Mouse (Mus musculus): ENCODE measurements at regions not wholly inside any gene's neighbourhood (a gene's known extent, or its start where the extent isn't known, plus 50 kb on each side); places are given as distances from the start of the nearest gene placed in this dataset.

DNA sequence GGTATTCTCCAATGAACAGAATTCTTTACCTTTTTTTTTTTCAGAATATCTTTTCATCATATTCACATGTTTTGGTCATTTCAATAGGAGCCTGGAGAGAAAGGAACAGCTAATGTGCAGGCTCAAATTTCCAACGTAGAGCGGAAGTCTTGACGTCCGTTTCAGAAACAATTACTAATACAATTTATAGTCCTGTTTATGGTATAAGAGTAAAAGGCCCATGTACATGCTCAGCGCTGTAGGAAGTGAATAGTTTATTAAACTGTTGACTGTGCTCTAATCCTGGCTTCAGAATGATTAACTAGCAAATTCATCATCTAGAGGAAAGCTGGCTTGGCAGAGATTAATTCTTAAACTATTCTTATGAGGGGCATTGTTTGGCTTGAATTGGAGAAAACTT is 142.1 kb downstream of the Pik3r1 start:
- no peak for DNase-seq (ENCODE audit: low read depth, low spot score)

DNA sequence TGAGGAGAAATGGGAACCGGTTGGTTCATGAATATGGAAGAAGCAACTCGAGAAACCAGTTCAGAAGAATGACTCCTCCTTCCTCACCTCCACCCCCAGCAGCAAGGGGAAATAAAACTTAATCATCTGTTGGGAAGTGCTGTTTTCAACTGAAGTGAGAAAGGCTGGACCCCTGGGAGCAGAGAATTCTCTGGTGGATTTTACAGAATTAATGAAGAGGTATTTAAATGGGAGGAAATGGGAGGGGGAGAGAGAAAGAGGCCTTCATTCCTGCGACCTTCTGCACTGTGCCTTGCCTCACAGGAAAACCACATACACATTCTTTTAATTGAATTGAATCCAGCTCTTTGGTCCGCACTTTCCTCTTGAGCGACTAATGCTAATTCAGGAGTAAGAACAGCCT is 143.8 kb downstream of the Pik3r1 start:
- no peak for DNase-seq (ENCODE audit: low read depth, low spot score)

DNA sequence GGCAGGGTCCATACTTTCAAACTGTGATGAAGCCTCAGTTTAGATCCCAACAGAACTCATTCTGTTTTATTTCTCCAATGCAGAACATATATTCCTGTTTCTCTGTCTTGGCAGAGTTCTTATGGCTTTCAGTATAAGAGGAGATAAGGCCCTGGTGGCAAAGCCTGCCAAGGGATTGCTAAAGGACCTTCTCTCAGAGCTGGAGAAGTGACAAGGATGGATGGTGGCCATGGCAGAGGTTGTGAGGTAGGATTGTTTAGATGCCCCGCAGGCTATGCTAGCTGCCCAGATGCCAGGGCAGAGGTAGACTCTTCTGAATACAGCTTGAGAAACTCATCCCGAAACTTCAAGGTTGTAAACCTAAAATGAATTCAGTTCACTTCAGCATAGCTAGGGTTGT is 145.4 kb downstream of the Pik3r1 start:
- no peak for DNase-seq (ENCODE audit: low read depth, low spot score)

DNA sequence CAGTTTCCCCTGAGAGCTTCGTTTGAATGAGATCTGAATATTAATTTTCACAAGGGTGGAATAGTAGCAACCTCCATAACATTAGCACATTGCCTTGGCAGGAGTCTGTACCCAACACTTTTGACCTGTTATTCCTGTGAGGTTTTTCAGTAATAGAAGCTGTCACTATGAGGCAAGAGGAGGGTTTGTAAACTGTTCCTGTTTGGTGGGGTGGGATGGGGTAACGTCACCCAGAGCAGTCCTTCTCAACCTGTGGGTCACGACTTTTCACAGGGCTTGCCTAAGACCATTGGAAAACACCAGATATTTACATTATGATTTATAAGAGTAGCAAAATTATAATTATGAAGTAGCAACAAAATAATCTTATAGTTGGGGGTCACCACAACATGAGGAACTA is 147.4 kb downstream of the Pik3r1 start:
- DNase-seq (ENCODE audit: low read depth, low spot score) = no peak

DNA sequence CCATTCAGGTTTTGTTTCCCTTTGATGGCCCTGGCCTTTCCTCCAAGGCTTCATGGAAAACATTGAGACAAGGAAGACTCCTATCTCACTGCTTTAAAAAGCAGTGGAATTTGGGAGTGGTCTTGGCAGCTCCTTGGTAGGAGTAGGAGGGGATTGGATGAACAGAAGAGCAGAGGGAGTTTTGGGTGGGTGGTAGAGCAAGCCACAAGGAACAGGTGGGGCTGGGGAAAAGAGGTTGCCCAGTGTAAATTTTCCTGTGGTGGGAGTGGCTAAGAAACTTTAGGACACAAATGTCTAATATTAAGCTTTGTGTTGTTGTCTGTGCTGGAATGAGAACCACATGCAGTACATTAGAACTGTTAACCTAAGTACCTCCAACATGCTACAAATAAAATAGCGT is 148.9 kb downstream of the Pik3r1 start:
- no peak for DNase-seq (ENCODE audit: low read depth, low spot score)

DNA sequence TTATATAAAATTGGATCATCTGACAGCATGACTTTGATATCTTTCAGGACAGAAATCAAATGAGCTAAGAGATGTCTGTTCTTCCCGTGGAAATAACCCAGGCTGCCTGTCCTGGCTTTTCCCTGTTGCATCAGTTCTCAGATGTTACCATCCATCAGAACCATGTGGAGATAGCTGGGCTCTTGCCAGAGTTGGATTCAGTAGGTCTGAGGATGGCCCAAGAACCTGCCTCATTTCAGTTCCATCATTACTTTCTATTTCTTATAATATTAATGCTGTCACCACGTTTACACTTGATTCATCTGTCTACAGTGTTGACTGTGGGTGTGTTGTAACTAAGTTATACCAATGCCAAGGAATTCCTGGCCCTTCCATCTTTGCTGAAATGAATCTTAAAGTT is 155.2 kb downstream of the Pik3r1 start:
- DNase-seq (ENCODE audit: low read depth, low spot score) = no peak

DNA sequence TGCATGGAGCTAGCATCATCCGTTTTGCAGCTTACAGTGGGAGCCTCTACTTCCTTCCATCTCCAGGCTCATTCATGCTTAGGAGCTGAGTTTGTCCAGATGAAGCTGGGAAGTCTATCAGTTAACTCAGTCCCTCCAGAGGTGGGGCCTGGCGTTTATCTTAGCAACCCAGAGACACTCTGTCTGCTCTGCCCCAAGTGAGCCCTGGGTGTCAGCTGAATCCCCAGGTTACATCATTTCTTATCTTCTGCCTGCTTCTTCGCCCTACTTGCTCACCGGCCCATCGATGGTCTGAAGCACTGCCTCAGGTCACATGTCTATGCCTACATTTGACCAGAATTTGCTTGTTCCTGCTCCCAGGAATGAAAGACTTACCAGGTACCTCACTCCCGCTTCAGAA is 156.3 kb downstream of the Pik3r1 start:
- no peak for DNase-seq (ENCODE audit: low read depth, low spot score)

DNA sequence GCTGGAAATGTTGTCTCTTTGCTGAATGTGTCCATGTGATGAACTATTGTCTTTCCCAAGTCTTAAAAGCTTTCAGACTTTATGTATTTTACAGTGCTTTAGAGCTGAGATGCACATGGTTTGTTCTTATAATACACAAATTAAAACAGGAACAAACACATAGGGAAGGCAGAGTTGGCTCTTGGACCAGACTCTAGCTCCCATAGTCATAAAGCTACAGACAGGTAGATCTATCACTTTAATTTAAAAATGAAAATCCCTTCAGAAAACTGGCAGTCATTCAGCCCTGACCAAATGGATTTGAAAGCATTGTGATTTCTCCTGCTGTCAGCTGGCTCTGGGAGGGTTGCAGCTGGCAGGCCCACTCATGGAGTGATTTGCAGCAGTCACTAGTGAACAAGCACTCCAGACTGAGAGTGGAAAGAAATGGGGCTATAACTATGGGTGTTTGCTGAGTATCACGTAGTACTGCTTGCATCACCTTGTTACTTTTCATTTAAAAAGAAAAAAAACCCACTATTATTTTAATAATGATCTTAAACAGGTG is 161.8 kb downstream of the Pik3r1 start:
- no peak for DNase-seq (ENCODE audit: low read depth, low spot score)

DNA sequence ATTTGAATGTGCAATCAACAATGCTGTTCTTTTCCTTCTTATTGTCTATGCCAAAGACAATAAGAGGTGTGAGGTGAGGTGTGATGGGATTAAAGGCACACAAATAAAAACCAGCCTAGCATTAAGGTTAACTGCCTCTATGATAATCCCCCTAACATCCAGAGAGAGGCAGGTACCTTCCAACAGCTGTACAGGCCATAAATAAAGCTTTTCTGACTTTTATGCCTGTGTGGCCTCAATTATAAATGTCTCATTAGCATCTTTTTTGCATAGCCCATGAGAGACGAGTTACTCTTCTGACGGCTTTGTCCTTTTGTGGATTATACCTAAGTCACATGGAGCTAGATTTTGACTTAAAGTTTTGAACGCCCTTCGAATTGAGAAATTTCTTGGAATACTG is 162.3 kb downstream of the Pik3r1 start:
- no peak for DNase-seq (ENCODE audit: low read depth, low spot score)

DNA sequence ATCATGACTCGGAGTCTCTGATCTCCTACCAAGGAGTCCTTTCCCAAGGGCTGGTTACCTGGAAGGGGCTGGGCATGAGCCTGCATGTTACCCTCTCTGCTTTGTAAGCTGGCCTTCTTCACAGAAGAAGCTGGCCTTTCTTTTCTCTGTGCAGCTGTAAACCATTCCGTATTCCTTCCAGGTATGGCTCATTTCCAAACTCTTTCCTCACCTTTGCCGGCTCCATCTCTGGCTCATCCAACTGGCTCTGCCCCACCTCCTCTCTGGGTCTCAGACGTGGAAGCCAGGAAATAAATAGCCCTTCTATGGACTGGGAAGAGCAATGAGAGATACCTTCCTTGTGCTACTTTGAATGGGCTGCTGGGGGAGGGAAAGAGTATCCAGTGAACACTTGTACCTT is 163.0 kb downstream of the Pik3r1 start:
- DNase-seq (ENCODE audit: low read depth, low spot score) = no peak

DNA sequence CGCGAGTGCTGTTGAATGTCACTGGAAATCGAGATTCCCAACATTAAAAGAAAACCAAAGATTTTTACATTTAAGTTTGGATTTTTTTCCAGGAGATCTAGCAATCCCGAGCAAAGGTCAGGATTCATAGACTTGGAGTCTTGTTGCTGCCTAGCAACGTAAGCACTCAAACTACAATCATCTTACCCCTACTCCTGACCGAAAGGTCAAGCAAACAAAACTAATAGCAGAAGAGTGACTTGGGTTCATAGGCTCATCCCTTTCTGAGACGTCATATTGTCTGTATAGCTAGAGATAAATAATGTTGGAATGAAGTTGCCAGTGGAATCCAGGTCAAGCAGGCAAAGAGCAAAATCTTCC is 169.9 kb downstream of the Pik3r1 start:
- no peak for DNase-seq (ENCODE audit: low read depth, low spot score)

DNA sequence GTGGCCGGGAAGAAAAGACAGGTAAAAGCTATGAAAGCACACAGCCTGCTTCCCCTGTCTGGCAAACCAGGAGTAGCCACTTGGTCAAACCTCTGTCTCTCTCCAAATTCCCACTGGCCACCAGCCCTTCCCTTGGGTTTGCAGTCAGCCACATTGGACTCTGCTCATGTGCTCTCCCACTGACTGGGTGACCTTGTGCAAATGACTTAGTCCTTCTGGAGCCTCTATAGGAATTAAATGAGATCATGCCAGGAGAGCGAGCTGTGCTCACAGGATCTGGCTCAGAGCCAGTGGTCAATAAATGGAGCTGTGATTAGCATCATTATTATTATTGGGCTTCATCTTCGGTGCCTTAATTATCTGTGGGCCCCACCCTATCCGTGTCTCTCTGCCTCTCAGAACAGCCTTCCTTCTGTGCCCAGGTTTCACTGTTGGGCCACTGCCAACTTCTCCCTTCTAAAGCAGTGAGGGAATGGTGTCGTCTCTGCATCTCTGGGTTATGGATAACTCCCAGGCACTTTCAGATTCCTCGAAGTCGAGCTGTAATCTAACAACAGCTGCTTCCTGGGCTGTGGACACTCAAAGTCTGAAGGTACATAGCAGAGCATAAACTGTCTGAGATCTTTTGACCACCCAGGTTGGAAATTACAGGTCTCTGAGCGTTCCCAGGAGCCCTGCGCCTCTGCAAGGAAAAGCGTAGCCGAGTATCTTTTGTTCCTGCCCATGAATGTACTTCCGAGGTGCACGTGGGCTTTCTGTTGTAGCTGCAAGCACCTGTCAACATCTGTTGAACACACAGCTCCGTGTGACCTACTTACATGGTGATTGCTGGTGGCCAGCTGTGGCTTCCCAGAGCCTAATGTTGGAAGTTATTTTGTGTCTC is 170.5 kb downstream of the Pik3r1 start:
- DNase-seq (ENCODE audit: low read depth, low spot score) = no peak

DNA sequence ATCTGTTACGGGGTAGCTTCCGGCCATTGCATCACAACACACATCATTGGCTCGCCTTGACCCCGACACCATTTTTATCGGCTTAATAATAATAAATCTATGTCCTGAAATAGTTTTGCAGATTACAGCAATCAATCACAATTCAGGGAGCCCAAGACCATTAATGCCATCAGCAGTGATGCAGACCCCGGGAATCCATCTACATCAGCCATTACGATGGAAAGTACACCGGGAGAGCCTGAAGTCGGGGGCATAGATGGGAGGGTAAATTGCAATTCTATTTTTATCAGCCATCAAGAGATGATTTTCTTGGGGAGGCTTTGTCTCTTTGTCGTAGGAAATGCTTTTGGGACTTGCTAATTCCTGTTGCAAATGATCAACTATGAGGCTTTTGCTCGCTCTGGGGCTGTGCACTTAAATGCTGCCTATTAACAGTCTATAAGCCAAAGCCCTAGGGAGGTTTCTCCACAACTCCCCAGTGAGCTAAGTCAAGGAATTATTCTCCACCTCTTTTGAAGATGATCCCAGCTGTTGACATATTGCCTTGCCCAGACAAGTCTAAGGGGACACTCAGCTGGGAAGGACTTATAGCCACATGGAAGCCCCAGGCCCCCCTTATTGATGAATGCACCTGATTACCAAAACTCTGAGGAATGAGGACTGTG is 173.4 kb downstream of the Pik3r1 start:
- DNase-seq (ENCODE audit: low read depth, low spot score) = no peak

DNA sequence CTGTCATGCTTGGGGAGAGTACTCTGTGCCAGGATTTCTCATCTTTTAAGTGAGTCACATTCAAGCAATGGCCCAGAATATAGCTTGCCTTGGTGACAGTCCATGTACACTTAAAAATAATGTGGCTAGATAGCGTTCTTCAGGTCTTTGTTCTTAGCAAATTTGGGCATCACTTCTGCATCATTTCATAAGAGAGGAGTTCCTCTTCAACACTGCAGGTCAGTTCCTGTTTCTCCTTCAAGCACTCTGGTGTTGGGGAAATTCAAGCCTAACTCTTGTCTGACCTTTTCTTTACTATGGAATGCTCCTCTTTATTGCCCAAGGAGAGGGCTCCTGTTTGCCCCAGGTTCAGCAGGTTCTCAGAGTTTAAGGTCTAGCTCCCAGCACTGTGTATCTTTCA is 175.7 kb downstream of the Pik3r1 start:
- DNase-seq (ENCODE audit: low read depth, low spot score) = no peak

DNA sequence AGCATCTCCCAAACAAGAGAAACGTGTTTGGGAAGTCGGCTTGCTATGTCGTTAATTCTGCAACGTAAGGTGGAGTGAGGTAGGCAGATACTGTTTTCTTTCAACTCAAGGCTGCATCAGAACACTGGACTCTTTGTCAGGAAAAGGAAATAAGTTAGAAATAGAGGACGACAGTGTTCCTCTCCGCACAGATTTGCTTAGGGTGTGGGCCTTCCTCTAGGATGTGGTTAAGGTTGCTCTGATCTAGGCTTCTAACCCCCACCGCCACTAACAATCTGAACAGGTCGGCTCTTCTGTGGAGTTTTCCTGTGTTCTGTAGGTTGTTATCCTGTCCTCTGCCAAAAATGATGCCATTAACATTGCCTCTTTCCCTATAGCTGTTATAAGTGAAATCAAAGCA is 179.1 kb downstream of the Pik3r1 start:
- no peak for DNase-seq (ENCODE audit: low read depth, low spot score)

DNA sequence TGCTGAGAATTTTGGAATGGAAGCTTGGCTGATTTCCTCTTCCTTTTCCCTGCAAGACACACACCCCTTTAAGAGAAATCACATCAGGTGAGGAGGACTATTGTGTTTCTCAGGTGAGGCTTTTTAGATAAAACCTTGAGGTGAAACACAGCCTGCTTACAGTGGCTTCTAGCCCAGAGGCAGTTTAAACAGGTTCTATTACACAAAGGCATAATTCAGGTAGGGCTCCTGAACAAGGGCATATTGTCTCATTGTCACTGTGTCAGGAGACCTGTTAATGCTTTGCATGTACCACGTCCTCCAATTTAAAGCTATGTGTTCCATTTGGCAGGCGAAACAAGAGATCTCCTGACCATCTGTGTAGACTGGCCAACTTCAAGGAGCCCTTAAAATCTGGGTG is 181.2 kb downstream of the Pik3r1 start:
- DNase-seq (ENCODE audit: low read depth, low spot score) = no peak

DNA sequence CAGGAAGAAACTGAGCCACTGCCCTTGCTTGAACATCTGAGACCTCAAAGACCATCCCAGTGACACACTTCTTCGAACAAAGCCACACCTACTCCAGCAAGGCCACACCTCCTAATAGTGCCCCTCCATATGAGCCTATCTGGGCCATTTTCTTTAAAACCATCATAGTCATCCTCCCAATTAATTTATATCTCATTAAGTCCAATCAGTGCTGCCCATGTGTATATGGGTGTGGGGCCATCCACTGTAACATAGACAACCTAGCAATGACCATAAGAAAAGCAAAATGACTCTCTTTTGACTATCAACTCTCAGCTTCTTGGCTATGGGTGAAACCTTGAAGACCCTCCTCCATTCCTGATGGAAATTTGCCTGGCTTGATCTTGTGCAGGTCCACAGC is 191.5 kb downstream of the Pik3r1 start:
- no peak for DNase-seq (ENCODE audit: low read depth, low spot score)

DNA sequence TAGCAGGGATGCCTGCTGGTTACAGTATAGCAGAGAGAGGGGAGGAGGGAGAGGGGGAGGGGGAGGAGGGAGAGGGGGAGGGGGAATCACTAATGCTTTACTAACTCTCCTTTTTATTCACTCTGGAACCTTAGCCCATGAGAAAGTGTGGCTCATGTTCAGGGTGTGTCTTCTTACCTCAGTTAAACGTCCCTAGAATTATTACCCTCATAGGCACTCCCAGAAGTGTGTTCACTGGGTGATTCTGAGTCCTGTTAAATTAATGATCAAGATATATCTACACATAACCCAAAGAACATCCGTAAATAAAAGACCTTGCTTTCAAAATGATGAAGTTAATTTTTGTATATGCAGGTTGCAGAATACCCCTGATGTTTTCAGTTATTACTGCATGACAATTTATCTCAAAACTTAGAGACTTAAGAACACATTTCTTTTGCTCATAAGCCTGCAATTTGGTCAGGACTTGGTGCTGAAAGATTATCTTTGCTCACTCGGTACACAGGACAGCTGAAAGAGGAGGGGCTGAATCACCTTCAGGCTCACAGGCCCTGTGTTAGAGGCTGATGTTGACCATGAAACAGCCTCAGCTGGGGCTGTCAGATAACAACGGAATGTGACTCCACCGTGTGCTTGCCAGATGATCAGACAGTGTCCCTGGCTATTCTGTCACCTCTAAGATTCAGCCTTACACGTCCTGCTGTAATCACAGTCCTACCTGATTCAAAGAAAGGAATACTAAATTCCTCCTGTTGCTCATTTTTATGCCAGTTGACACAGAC is 195.0 kb downstream of the Pik3r1 start:
- no peak for DNase-seq (ENCODE audit: low read depth, low spot score)

DNA sequence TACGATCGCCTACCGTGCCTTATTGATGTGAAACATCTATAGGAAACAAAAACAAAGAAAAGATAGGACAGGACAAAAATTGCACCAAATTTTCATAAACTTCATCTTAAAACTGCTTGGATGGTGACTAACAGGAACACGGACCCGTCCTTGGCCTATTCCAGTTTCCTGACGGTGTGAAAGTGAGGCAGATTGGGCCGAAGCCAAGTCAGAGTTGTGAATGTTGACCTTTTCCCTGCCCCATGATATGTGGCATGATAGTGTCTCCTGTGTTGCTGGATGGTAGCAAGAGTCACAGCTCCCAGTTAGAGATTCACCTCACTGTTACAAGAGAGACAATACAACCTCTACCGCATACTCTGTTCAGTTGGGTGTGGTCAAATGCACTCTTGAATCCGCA is 195.8 kb downstream of the Pik3r1 start:
- no peak for DNase-seq (ENCODE audit: low read depth, low spot score)

DNA sequence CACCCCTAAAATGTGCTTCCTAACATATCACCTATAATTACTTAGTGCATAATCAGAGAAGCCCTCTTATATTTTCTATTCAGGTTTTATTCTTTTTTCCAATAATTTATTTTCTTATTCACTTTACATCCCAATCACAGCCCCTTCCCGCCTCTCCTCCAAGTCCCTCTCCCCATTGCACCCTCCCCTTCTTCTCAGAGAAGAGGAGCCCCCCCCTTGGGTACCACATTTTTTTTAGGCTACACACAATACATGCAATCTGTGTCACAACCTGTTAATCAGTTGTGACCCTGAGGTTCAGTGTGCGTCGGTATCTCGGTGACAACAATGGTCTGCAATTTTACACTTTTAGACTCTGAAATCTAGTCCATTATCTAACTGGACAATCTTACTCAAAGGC is 198.0 kb downstream of the Pik3r1 start:
- no peak for DNase-seq (ENCODE audit: low read depth, low spot score)

DNA sequence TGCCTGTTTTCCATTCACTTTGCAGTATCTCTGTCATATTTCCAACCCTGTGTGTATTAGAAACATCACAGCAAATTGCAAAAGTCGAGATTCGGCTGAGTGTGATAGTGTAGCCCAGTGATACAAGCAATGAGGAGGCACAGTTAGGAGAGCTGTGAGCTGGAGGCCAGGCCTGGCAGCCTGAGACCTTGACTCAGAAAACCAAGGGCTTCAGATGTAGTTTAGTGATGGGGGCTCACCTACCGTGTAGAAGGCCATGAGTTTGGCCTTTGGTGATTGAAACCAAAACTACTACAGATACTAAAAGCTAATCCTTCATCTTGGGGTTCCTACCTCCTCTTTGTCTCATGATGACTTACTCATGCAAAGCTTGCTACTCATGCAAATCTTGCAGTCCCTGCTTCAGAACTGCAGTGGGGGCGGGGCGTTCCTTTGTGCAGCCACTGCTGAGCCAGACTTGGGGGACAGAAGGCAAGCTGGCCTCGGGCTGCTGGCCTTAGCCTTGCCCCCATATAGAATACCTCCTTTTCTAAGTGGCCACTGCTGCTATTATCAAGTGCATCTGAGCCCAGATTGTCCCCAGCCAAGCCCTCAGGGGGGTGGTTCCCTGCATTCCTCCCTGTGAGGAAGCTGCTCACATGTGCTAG is 198.9 kb downstream of the Pik3r1 start:
- no peak for DNase-seq (ENCODE audit: low read depth, low spot score)

DNA sequence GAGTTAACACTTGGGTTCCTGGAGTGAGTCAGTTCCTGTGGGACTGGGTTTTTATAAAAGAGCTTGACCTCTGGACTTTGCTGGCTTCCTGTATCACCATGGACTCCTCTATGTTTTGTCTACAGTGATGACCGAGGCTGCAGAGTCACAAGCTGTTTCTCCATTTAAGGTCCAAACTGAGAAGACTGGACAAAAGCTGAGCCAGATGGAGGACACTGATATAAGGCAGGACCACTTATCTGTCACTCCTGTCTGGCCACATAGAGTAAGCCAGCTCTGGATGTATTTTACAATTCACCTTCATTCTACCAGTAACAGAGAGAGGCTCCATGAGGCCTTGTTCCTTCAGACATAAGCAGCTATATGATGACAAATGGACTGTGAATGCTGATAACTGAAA is 202.7 kb downstream of the Pik3r1 start:
- no peak for DNase-seq (ENCODE audit: low read depth, low spot score)
